Mouse (Mus musculus): ENCODE results near the gene Ly6g6e. TPM values are rescaled to one million over a fixed set of nuclear protein-coding genes. Genes with fewer than 3 reads are reported as not detected.

Ly6g6e gene
- polyA plus RNA-seq, 1 experiment from 2014 or later: 0.57 TPM

DNA sequence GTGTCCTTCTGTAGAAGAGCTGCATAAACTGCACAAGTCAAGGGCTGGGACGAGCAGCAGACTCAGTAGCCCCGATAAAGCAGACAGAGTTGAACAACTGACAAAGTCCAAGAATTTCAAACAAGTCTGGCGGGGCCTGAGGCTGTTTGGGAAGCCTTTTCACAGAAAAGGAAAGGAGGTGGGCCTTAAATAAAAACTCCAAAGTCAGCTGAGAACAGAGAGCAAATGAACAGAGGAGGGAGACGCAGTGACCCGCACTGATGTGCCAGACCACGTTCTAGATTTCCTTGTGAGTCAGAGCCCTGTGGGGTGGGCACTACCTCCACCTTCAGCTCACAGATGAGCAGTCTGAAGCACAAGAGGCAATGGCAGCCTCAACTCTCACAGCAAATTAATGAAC, 41.8 kb upstream of the Ly6g6e start:
- Histone ChIP-seq H3K27ac (ENCODE audit: low read depth, low read length) (no peak overlapping the region), H3K9ac (ENCODE audit: low read length) (no peak overlapping the region)
- ATAC-seq (replicated peaks; ENCODE audit: low FRiP score): no peak

GRCm38 (mm10) chr17:35039121-35039873, 37.4 kb upstream of the Ly6g6e start:
- no peak overlapping the region for H3K9ac ChIP-seq (ENCODE audit: low read length)
- no peak overlapping the region for H3K4me3 ChIP-seq (ENCODE audit: low read depth, low read length)
- H3K27ac ChIP-seq (ENCODE audit: low read depth, low read length): no peak overlapping the region
- no peaks in the 10 kb centered on the region for H3K9me3 ChIP-seq (ENCODE audit: control insufficient read depth, low read length)
- H3K4me1 ChIP-seq (replicated peaks; ENCODE audit: control insufficient read depth, insufficient read depth, low read length): no peaks in the 10 kb centered on the region
- no peaks in the 10 kb centered on the region for H3K27me3 ChIP-seq (ENCODE audit: control insufficient read depth, insufficient read depth, low read length)
- no peak for DNase-seq (ENCODE audit: low spot score)
- ATAC-seq (replicated peaks; ENCODE audit: low FRiP score): no peak
- no peak overlapping the region for H3K4me2 ChIP-seq (ENCODE audit: low read depth, low read length, severe bottlenecking)
- 87% methylated on average over 11 of the region's 11 CpGs for whole genome bisulfite sequencing
- H3K36me3 ChIP-seq (ENCODE audit: control insufficient read depth, insufficient read depth, low read length): no peaks in the 10 kb centered on the region

More for the DNA sequence above, 41.8 kb upstream of the Ly6g6e start:
- Histone ChIP-seq H3K4me3 (ENCODE audit: low read depth, low read length) (no peak overlapping the region), H3K36me3 (ENCODE audit: control insufficient read depth, insufficient read depth, low read length) (no peaks in the 10 kb centered on the region), H3K4me1 (replicated peaks; ENCODE audit: control insufficient read depth, insufficient read depth, low read length) (peaks cover 2% of the 10 kb centered on the region; the same call in 1 of the 2 replicates), H3K4me2 (ENCODE audit: low read depth, low read length, severe bottlenecking) (no peak overlapping the region), H3K9me3 (ENCODE audit: control insufficient read depth, low read length) (no peaks in the 10 kb centered on the region), H3K27me3 (ENCODE audit: control insufficient read depth, insufficient read depth, low read length) (no peaks in the 10 kb centered on the region)
- no peak for DNase-seq (ENCODE audit: low spot score)
- WGBS: 84% methylated on average over 6 of the region's 6 CpGs

- Histone ChIP-seq H3K4me2 (ENCODE audit: low read depth, low read length, severe bottlenecking) (no peak overlapping the region), H3K27me3 (ENCODE audit: control insufficient read depth, insufficient read depth, low read length) (no peaks in the 10 kb centered on the region), H3K4me1 (replicated peaks; ENCODE audit: control insufficient read depth, insufficient read depth, low read length) (peaks cover 11% of the 10 kb centered on the region), H3K9me3 (ENCODE audit: control insufficient read depth, low read length) (no peaks in the 10 kb centered on the region), H3K36me3 (ENCODE audit: control insufficient read depth, insufficient read depth, low read length) (no peaks in the 10 kb centered on the region), H3K27ac (ENCODE audit: low read depth, low read length) (no peak overlapping the region), H3K4me3 (ENCODE audit: low read depth, low read length) (no peak overlapping the region), H3K9ac (ENCODE audit: low read length) (no peak overlapping the region)
- 85% methylated on average over 4 of the region's 4 CpGs for WGBS
- ATAC-seq (replicated peaks; ENCODE audit: low FRiP score): no peak
- no peak for DNase-seq (ENCODE audit: low spot score)
Observed at GRCm38 (mm10) chr17:35043794-35044193, 32.9 kb upstream of the Ly6g6e start.

GRCm38 (mm10) chr17:35044904-35045806, 31.5 kb upstream of the Ly6g6e start:
- H3K9me3 ChIP-seq (ENCODE audit: control insufficient read depth, low read length): no peaks in the 10 kb centered on the region
- H3K36me3 ChIP-seq (ENCODE audit: control insufficient read depth, insufficient read depth, low read length): no peaks in the 10 kb centered on the region
- peaks cover 19% of the 10 kb centered on the region for H3K4me1 ChIP-seq (replicated peaks; ENCODE audit: control insufficient read depth, insufficient read depth, low read length)
- no peaks in the 10 kb centered on the region for H3K27me3 ChIP-seq (ENCODE audit: control insufficient read depth, insufficient read depth, low read length)
- peak overlapping the region; percentile 89 for H3K4me2 ChIP-seq (ENCODE audit: low read depth, low read length, severe bottlenecking)
- no peak for ATAC-seq (replicated peaks; ENCODE audit: low FRiP score)
- WGBS: 93% methylated on average over 7 of the region's 7 CpGs
- H3K27ac ChIP-seq (ENCODE audit: low read depth, low read length): no peak overlapping the region
- DNase-seq (ENCODE audit: low spot score): no peak
- H3K9ac ChIP-seq (ENCODE audit: low read length): peak overlapping the region; percentile 93
- H3K4me3 ChIP-seq (ENCODE audit: low read depth, low read length): peak overlapping the region; percentile 39; the same call in 1 of the 2 replicates

DNA sequence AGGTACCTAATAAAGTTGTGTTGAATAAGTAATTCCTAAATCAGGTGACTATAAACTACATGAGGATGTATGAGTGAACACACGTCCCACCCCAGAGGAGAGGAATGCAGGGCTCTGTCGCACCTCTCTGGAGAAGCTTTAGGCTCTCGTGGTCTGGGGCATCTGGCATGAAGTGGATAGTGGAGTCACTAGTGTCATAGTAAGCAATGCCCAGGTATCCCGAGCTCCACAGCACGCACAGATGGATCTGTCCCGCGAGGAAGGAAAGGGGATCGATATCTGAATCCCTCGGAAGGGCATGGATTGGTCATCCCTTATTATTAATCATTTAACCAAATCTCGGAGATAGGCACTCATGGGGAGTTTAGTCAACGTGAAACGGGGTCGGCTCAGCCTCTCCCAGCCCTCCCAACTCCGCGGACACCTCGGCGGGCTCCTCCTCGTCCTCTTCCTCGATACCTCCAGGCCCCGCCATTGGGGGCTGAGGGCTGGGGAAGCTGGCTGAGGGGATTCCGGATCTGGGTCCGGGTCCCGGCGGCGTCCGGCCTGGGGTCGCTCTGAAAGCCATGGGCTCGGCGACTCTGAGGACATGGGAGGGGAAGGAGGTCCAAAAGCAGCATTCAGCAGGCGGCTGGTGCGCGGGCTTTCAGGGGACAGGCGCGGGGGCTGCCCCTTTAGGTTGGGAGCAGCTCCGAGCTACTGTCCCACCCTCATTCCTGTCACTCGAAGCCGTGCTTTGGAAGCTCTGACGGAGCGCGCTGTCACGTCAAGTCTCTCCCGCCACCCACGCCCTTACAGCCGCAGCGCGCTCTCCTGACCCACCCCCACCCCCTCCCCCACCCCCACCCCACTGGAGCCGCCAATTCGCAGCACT, 30.7 kb upstream of the Ly6g6e start:
- Histone ChIP-seq H3K27me3 (ENCODE audit: control insufficient read depth, insufficient read depth, low read length) (no peaks in the 10 kb centered on the region), H3K4me3 (ENCODE audit: low read depth, low read length) (peak overlapping the region; percentile 39), H3K27ac (ENCODE audit: low read depth, low read length) (peak overlapping the region; percentile 62), H3K4me1 (replicated peaks; ENCODE audit: control insufficient read depth, insufficient read depth, low read length) (peaks cover 21% of the 10 kb centered on the region), H3K4me2 (ENCODE audit: low read depth, low read length, severe bottlenecking) (peak overlapping the region; percentile 89), H3K9ac (ENCODE audit: low read length) (peak overlapping the region; percentile 93), H3K9me3 (ENCODE audit: control insufficient read depth, low read length) (no peaks in the 10 kb centered on the region), H3K36me3 (ENCODE audit: control insufficient read depth, insufficient read depth, low read length) (no peaks in the 10 kb centered on the region)
- WGBS: 6% methylated on average over 48 of the region's 48 CpGs
- DNase-seq (ENCODE audit: low spot score) (no peak), ATAC-seq (replicated peaks; ENCODE audit: low FRiP score) (peak; percentile 76)

GRCm38 (mm10) chr17:35046681-35047455, 29.8 kb upstream of the Ly6g6e start, which contains the start of gene Msh5:
Gene Msh5 (minus strand): TSS chr17:35046745.
- ATAC-seq (replicated peaks; ENCODE audit: low FRiP score) (peak; percentile 98), DNase-seq (ENCODE audit: low spot score) (peak; percentile 100)
- 3% methylated on average over 33 of the region's 33 CpGs for WGBS
- H3K4me1 ChIP-seq (replicated peaks; ENCODE audit: control insufficient read depth, insufficient read depth, low read length): peaks cover 27% of the 10 kb centered on the region
- H3K9ac ChIP-seq (ENCODE audit: low read length): peak within 1 kb of the TSS; percentile 93
- H3K9me3 ChIP-seq (ENCODE audit: control insufficient read depth, low read length): no peaks in the 10 kb centered on the region
- no peaks in the 10 kb centered on the region for H3K36me3 ChIP-seq (ENCODE audit: control insufficient read depth, insufficient read depth, low read length)
- H3K4me2 ChIP-seq (ENCODE audit: low read depth, low read length, severe bottlenecking): peak within 1 kb of the TSS; percentile 89
- H3K27ac ChIP-seq (ENCODE audit: low read depth, low read length): peak within 1 kb of the TSS; percentile 62
- H3K4me3 ChIP-seq (ENCODE audit: low read depth, low read length): peak within 1 kb of the TSS; percentile 39
- H3K27me3 ChIP-seq (ENCODE audit: control insufficient read depth, insufficient read depth, low read length): no peaks in the 10 kb centered on the region

DNA sequence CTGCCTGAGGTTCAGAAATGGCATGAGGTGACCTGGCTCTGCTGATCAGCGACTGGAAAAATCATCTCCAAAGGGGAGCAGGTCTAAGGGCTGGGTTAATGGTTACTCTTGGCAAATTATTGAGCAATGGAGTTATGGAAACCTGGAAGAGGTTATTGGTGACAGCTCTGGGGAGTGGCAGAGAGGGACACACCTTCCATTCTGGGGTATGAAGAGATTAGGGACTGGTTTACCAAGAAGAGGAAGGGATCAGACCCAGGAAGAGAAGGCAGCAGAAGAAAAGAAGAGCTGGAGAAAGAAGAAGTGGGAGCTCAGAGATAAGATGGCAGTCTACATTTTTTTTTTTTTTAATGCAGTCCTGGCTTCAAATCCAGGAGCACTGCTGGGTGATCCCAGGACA, 29.0 kb upstream of the Ly6g6e start:
- no peak overlapping the region for H3K4me2 ChIP-seq (ENCODE audit: low read depth, low read length, severe bottlenecking)
- 50% methylated on average over 1 of the region's 1 CpGs for WGBS
- no peaks in the 10 kb centered on the region for H3K36me3 ChIP-seq (ENCODE audit: control insufficient read depth, insufficient read depth, low read length)
- H3K9me3 ChIP-seq (ENCODE audit: control insufficient read depth, low read length): no peaks in the 10 kb centered on the region
- no peaks in the 10 kb centered on the region for H3K27me3 ChIP-seq (ENCODE audit: control insufficient read depth, insufficient read depth, low read length)
- peaks cover 32% of the 10 kb centered on the region for H3K4me1 ChIP-seq (replicated peaks; ENCODE audit: control insufficient read depth, insufficient read depth, low read length)
- H3K9ac ChIP-seq (ENCODE audit: low read length): peak overlapping the region; percentile 25; the same call in 1 of the 2 replicates
- DNase-seq (ENCODE audit: low spot score): no peak
- ATAC-seq (replicated peaks; ENCODE audit: low FRiP score): no peak
- no peak overlapping the region for H3K4me3 ChIP-seq (ENCODE audit: low read depth, low read length)
- peak overlapping the region; percentile 39; the same call in 1 of the 2 replicates for H3K27ac ChIP-seq (ENCODE audit: low read depth, low read length)
